Mouse (Mus musculus) ES-E14 (cell line): Measurements from ENCODE around the gene Hipk4. TPM values are rescaled to one million over a fixed set of nuclear protein-coding genes. Genes with fewer than 3 reads are reported as not detected.

Source experiments
- DNase-seq: peaks from one replicate; pipeline ENCODE4 v3.0.0-alpha.2; 2013; ENCODE audit warnings: low read depth, low spot score
- H3K27ac ChIP-seq: 2 replicates; pipeline ENCODE4 v1.5.1; 2012; ENCODE audit warnings: low read depth, mild to moderate bottlenecking, low read length, moderate library complexity, mixed read lengths; ENCODE audit not compliant: poor library complexity, insufficient read depth, severe bottlenecking
- H3K36me3 ChIP-seq: 2 replicates; pipeline ENCODE4 v1.6.1; 2012; ENCODE audit warnings: mild to moderate bottlenecking, low read length, moderate library complexity, mixed read lengths; ENCODE audit not compliant: control insufficient read depth, poor library complexity, insufficient read depth, severe bottlenecking
- H3K4me1 ChIP-seq, 2 experiments: fragments of 150-350 bp in 1 of 2; sonication (generic) in 1 of 2; 2 replicates each; pipeline ENCODE4 v1.6.1; 2012; ENCODE audit warnings: low read length in 2 of 2, mild to moderate bottlenecking in 1 of 2, mixed read lengths in 1 of 2; ENCODE audit not compliant: control insufficient read depth in 2 of 2, insufficient read depth in 2 of 2, poor library complexity in 1 of 2
- H3K4me3 ChIP-seq, 2 experiments: fragments of 150-350 bp in 1 of 2; sonication (generic) in 1 of 2; 2 replicates each; pipeline ENCODE4 v1.5.1; 2012; ENCODE audit warnings: low read length in 2 of 2, low read depth in 1 of 2, mild to moderate bottlenecking in 1 of 2, mixed read lengths in 1 of 2; ENCODE audit not compliant: insufficient read depth in 1 of 2, poor library complexity in 1 of 2, severe bottlenecking in 1 of 2
- H3K9ac ChIP-seq: 2 replicates; pipeline ENCODE4 v1.6.1; 2012; ENCODE audit warnings: low read depth, mild to moderate bottlenecking, low read length, mixed read lengths; ENCODE audit not compliant: poor library complexity, insufficient read depth, severe bottlenecking
- H3K9me3 ChIP-seq: fragments of 150-350 bp; sonication (generic); 2 replicates; pipeline ENCODE4 v1.6.1; 2012; ENCODE audit warnings: low read depth, mild to moderate bottlenecking, low read length; ENCODE audit not compliant: control insufficient read depth, insufficient read depth
- CHD2 ChIP-seq: IDR thresholded peaks from 2 replicates; pipeline ENCODE4 v1.6.1; 2014; ENCODE audit warnings: mild to moderate bottlenecking, low read depth, low read length, inconsistent platforms
- HCFC1 ChIP-seq: IDR thresholded peaks from 2 replicates; pipeline ENCODE4 v1.6.1; 2012; ENCODE audit warnings: low read length, inconsistent platforms, borderline replicate concordance; ENCODE audit not compliant: insufficient read depth
- MAFK ChIP-seq: IDR thresholded peaks from 2 replicates; pipeline ENCODE4 v1.6.1; 2014; ENCODE audit warnings: mild to moderate bottlenecking, low read depth, low read length, inconsistent platforms; ENCODE audit not compliant: insufficient read depth
- ZC3H11A ChIP-seq: IDR thresholded peaks from 2 replicates; pipeline ENCODE4 v1.6.1; 2012; ENCODE audit warnings: low read depth, mild to moderate bottlenecking, inconsistent platforms, low read length, borderline replicate concordance
- ZNF384 ChIP-seq: IDR thresholded peaks from 2 replicates; pipeline ENCODE4 v1.6.1; 2012; ENCODE audit warnings: low read depth, low read length, inconsistent platforms
- in situ Hi-C, 2 experiments: fragments of 600-800 bp; cut with MboI; formaldehyde crosslinking; loops; one replicate each; pipeline ENCODE4 v1.15.1; 2025; ENCODE audit warnings: low sequenced_read_pairs in 2 of 2, inconsistent platforms in 1 of 2; ENCODE audit not compliant: unreplicated experiment in 2 of 2
- total RNA-seq: library from RNA; depleted of rRNA; stranded (reverse); fragments of 300-350 nt; gene quantifications from 2 replicates; pipeline ENCODE4 v1.2.3, GENCODE M21; 2012

The Hipk4 gene
- total RNA-seq, 1 experiment: 1.7 TPM

DNA sequence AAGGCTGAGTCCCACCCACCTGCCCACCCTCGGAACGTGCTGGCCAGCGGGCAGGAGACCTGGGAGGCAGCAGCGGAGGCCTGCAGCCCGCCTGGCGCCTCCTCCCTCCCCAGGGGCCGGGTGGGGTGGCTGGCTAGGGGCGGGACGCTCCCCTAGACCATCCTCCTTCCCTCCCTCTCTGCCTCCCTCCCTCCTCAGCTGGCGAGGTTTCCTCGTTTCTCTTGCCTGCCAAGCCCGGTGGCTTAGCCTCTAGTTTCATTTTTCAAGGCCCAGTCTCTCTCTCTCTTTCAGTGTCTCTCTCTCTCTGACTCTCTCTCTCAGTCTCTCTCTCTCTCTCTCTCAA is 41.5 kb upstream of the Hipk4 start:
- TF ChIP-seq MAFK (no peak), CHD2 (no peak), HCFC1 (no peak)
- H3K27ac ChIP-seq: no peak overlapping the region
- peak overlapping the region; percentile 18 to 23; a peak in 3 of 4 replicates for H3K4me3 ChIP-seq
- H3K4me1 ChIP-seq: peaks cover 6 to 9% of the 10 kb centered on the region in 2 experiments; a peak in 3 of 4 replicates
- H3K9ac ChIP-seq: peak overlapping the region; percentile 10; the same call in 1 of the 2 replicates
- no peaks in the 10 kb centered on the region for H3K36me3 ChIP-seq
- in situ Hi-C loops: no loop called here
- no peak for DNase-seq
- no peaks in the 10 kb centered on the region for H3K9me3 ChIP-seq

DNA sequence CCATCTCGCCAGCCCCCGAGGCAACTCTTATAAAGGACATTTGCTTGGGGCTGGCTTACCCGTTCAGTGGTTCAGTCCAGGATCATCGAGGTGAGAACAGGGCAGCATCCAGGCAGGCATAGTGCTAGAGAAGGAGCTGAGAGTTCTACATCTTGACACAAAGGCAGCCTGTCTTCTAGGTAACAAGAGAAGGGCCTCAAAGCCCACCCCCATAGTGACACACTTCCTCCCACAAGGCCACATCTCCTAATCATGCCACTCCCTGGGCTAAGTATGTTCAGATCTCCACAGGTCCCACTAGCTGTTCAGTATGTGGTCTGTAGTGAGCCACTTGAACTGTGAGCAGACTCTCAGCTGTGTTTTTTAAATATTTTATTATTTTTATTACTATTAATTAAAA is 39.2 kb upstream of the Hipk4 start:
- TF ChIP-seq HCFC1: no peak
- TF ChIP-seq ZNF384: no peak
- TF ChIP-seq ZC3H11A: no peak
- TF ChIP-seq MAFK: no peak
- TF ChIP-seq CHD2: no peak
- peak overlapping the region; percentile 51; the same call in 1 of the 2 replicates for H3K27ac ChIP-seq
- DNase-seq: no peak
- no peak overlapping the region for H3K9ac ChIP-seq
- no peaks in the 10 kb centered on the region; the same call in 1 of the 2 replicates for H3K36me3 ChIP-seq
- H3K4me3 ChIP-seq: peak overlapping the region in 1 of 2 experiments; percentile 15; a peak in 1 of 4 replicates
- peaks cover 6 to 12% of the 10 kb centered on the region in 2 experiments; a peak in 3 of 4 replicates for H3K4me1 ChIP-seq
- in situ Hi-C loops: no loop called here
- H3K9me3 ChIP-seq: no peaks in the 10 kb centered on the region

DNA sequence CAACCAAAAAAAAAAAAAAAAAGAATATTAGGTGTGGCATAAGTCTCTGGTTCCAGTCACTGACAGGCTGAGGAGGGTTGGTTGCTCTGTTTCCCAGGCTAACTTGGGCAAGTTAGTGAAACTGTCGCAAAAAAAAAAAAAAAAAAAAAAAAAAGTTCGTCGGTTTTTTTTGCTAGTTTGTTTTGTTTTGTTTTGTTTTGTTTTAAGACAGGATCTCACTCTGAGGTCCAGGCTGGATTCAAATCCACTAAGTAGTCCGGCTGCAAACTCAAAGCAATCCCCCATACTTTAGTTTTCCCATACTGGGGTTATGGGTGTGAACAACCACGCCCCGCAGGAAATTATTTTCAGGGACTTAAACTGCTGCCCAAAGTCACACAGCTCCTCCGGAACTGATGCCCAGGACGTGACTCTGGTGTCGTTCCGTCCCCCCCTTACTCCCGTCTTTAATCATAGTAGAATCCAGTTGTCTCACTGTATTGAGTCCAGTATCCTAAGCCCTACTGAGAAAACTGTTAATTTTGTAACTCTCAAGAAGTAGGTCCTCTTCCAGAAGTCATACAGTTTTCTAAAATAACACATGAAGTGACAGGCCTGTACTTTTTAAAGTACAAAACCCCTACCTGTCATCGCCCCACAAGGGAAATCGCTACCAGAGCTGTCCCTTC is 36.8 kb upstream of the Hipk4 start:
- no peaks in the 10 kb centered on the region for H3K9me3 ChIP-seq
- H3K4me3 ChIP-seq: peak overlapping the region; percentile 4 to 67; a peak in 2 of 4 replicates
- peaks cover 6 to 23% of the 10 kb centered on the region in 2 experiments; a peak in 3 of 4 replicates for H3K4me1 ChIP-seq
- no peak overlapping the region for H3K27ac ChIP-seq
- H3K36me3 ChIP-seq: peaks cover 8% of the 10 kb centered on the region
- H3K9ac ChIP-seq: no peak overlapping the region
- TF ChIP-seq MAFK: no peak
- peak; percentile 89 for TF ChIP-seq ZNF384
- in situ Hi-C loops: no loop called here
- DNase-seq: no peak

DNA sequence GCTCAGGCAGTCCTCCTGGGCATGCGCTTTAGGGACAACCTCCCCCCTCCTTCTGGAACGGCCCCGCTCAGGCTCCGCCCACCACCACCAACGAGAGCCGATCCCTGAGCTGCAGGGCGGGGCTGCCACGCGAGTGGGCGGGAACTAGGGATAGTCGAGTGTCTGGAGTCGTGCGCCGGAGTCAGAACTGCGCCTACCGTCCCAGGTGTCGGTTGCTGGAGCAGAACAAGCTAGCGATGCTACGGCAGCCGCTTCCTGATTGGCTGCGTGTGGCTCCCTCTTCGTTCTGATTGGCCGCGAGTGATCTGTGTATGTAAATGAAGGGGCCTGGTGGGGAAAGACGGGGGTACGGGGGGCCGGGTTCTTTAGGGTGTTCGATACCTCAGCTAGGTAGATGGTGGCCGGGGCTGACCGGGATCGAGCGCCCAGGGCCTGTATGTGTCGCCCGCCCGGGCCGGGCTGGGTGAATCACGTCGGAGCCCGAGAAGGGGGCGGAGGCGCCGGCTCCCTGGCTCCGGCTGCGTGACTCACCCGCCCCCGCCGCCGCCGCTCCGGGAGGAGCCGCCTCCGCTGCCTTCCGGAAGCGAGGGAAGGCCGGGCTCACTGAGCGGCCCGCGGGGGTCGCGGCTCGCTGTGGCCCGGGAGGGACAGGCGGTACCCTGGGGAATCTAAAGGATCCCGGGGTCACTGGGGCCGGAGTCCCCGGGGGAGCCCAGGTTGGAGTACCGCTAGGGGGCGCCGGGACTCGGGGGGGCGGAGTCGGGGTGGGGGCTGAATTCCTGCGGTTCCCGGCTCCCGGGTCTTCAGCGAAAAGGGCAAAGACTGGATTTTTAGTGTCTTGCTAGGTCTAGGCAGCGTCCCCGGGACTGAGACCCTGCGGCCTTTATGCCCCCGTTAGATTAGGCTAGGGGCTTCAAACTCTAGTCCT is 36.0 kb upstream of the Hipk4 start, which contains the start of gene Sertad1:
Sertad1 (plus strand) TSS at position 141 of the 928 bp plus-strand sequence.
- Histone ChIP-seq H3K4me1 (peaks cover 2 to 26% of the 10 kb centered on the region in 2 experiments; a peak in 3 of 4 replicates), H3K9ac (peak within 1 kb of the TSS; percentile 89), H3K4me3 (peak within 1 kb of the TSS; percentile 84 to 91), H3K9me3 (no peaks in the 10 kb centered on the region), H3K27ac (peak within 1 kb of the TSS; percentile 90), H3K36me3 (peaks cover 8% of the 10 kb centered on the region)
- TF ChIP-seq ZNF384 (no peak), HCFC1 (peak; percentile 66; the same call in 1 of the 2 replicates), CHD2 (peak; percentile 68; the same call in 1 of the 2 replicates)
- in situ Hi-C loops: no loop called here
- peak; percentile 99 for DNase-seq
